Mouse (Mus musculus) c-Kit-negative CD71-positive TER-119-positive erythroid progenitor cells, embryonic 14.5 days (primary cell): Measurements from ENCODE around the gene Gm3043.
"Not testable (repeated sequence)": the region's sequence is repeated elsewhere in the genome, so short reads cannot be mapped to it uniquely, and the experiment has no call there.

ENCODE experiments used
- DNase-seq: peaks from one replicate; pipeline ENCODE4 v3.0.0-alpha.2; 2013; ENCODE audit warnings: low read depth, low spot score

Gm3043 gene

DNA sequence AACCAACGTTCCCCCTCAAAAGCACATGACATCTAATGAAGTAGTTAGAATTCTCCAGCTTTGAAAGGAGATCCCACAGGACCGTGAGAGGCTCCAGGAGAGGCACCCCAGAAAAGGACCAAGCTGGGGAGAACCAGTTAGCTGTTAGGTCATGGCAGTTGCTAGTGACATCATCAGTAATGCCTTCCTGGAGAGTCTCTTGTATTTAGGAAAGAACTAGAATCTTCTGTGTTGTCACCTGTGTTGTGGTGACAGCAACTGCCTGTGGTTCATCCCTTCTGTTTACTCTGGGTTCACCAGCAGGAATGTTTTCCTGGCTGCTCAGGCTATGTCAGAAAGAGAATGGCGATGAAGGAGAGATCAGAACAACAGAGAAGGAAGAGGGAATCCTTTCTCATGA is at the start of gene Gm3043:
Gene Gm3043 (plus strand): TSS at position 301 of the 400 bp plus-strand sequence.
- not testable (repeated sequence) for DNase-seq

DNA sequence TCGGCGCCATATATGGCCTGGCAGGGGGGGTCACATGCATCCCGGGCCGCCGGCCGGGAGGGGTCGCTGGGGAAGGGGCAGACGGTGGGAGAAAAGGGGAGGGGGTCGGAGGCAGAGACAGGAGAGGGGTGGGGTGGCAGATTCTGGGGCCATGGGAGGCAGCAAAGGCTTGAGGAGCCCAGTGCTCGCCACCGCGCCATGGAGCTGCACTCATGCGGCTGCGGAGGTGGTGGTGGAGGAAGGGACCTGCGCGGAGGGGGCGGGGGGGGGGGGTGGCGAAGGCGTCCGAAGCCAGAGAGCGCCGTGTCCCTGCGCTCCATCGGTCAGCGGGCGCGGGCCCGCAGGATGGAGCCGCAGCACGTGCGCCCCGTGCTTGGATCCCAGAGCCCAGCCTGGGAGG is 36.9 kb upstream of the Gm3043 start, which contains the start of gene Gm3020:
Gene Gm3020 (plus strand): TSS at position 301 of the 400 bp plus-strand sequence.
- not testable (repeated sequence) for DNase-seq
